7 mouse cellular contexts compared by ENCODE assay signal in genomic region chr17:12994069-12994468, GRCm38 (mm10). TPM values are rescaled to one million over a fixed set of nuclear protein-coding genes. Genes with fewer than 3 reads are reported as not detected.
DNase-seq lines count a peak whose midpoint lies in the region; ATAC-seq and TF ChIP-seq lines count a peak whose summit lies in the region.

Gene Wtap (minus strand): TSS chr17:12994169.

- H3K9ac ChIP-seq in forebrain, embryonic 13.5 days: peak within 1 kb of the TSS; percentile 100
- peak within 1 kb of the TSS; percentile 100 for H3K9ac ChIP-seq in liver, embryonic 11.5 days (ENCODE audit: low read depth, low read length)
- H3K9ac ChIP-seq in stomach, postnatal 0 days (ENCODE audit: low read length): peak within 1 kb of the TSS; percentile 100

- no peaks in the 10 kb centered on the region for H3K9me3 ChIP-seq in forebrain, embryonic 13.5 days (replicated peaks)
- no peaks in the 10 kb centered on the region for H3K9me3 ChIP-seq in liver, embryonic 11.5 days (ENCODE audit: control insufficient read depth, low read length)
- no peaks in the 10 kb centered on the region for H3K9me3 ChIP-seq in stomach, postnatal 0 days (ENCODE audit: control insufficient read depth, low read length)

- 76% methylated on average over 1 of the region's 1 CpGs for WGBS in forebrain, embryonic 13.5 days
- WGBS in liver, embryonic 11.5 days: 80% methylated on average over 1 of the region's 1 CpGs
- 38% methylated on average over 1 of the region's 1 CpGs for WGBS in stomach, postnatal 0 days

- peak within 1 kb of the TSS; percentile 97 for H3K4me3 ChIP-seq in forebrain, embryonic 13.5 days
- peak within 1 kb of the TSS; percentile 98 for H3K4me3 ChIP-seq in liver, embryonic 11.5 days (ENCODE audit: low read depth, low read length)
- peak within 1 kb of the TSS; percentile 99 for H3K4me3 ChIP-seq in stomach, postnatal 0 days (ENCODE audit: low read depth, low read length)

- no peak for TF ChIP-seq EP300 in stomach, postnatal 0 days (optimal IDR thresholded peaks at IDR 0.05)

- peaks cover 22% of the 10 kb centered on the region for H3K4me1 ChIP-seq in forebrain, embryonic 13.5 days
- H3K4me1 ChIP-seq in liver, embryonic 11.5 days (replicated peaks; ENCODE audit: control insufficient read depth, insufficient read depth, low read length): no peaks in the 10 kb centered on the region; the same call in 1 of the 2 replicates
- no peaks in the 10 kb centered on the region for H3K4me1 ChIP-seq in stomach, postnatal 0 days (replicated peaks; ENCODE audit: control insufficient read depth, insufficient read depth)

- H3K36me3 ChIP-seq in forebrain, embryonic 13.5 days (ENCODE audit: poor library complexity, severe bottlenecking): no peaks in the 10 kb centered on the region
- H3K36me3 ChIP-seq in liver, embryonic 11.5 days (ENCODE audit: control insufficient read depth, insufficient read depth, low read length): no peaks in the 10 kb centered on the region
- no peaks in the 10 kb centered on the region for H3K36me3 ChIP-seq in stomach, postnatal 0 days (ENCODE audit: control insufficient read depth, insufficient read depth, low read length)

- H3K4me2 ChIP-seq in forebrain, embryonic 13.5 days: peak within 1 kb of the TSS; percentile 91
- peak within 1 kb of the TSS; percentile 95 for H3K4me2 ChIP-seq in liver, embryonic 11.5 days
- H3K4me2 ChIP-seq in stomach, postnatal 0 days (replicated peaks; ENCODE audit: low read depth): peak within 1 kb of the TSS; percentile 78

- TF ChIP-seq CTCF in stomach, postnatal 0 days (IDR thresholded peaks at IDR 0.05; ENCODE audit: low read depth): no peak

- ATAC-seq in forebrain, embryonic 13.5 days: no peak
- no peak for ATAC-seq in hematopoietic stem cell, adult 5-6 weeks (replicated peaks in 1 of 2; ENCODE audit: insufficient read depth in 1 of 2, low FRiP score in 2 of 2, low TSS enrichment in 1 of 2, low read depth in 1 of 2, poor library complexity in 2 of 2, severe bottlenecking in 2 of 2)
- ATAC-seq in liver, embryonic 11.5 days (replicated peaks; ENCODE audit: low FRiP score): no peak
- no peak for ATAC-seq in stomach, postnatal 0 days (ENCODE audit: low FRiP score, low TSS enrichment)

- DNase-seq in urinary bladder, adult 2 months (ENCODE audit: low spot score): no peak
- no peak for DNase-seq in urinary bladder, postnatal 14 days (ENCODE audit: low spot score)
- no peak for DNase-seq in liver, embryonic 11.5 days (ENCODE audit: low spot score)
- DNase-seq in stomach, postnatal 0 days (ENCODE audit: low spot score): no peak
- DNase-seq in ovary, adult 18-20 months (ENCODE audit: low spot score): no peak

- peak within 1 kb of the TSS; percentile 99 for H3K27ac ChIP-seq in forebrain, embryonic 13.5 days
- peak within 1 kb of the TSS; percentile 99 for H3K27ac ChIP-seq in liver, embryonic 11.5 days (ENCODE audit: low read depth, low read length)
- H3K27ac ChIP-seq in stomach, postnatal 0 days (replicated peaks): peak within 1 kb of the TSS; percentile 100

- H3K27me3 ChIP-seq in forebrain, embryonic 13.5 days: no peaks in the 10 kb centered on the region
- no peaks in the 10 kb centered on the region for H3K27me3 ChIP-seq in liver, embryonic 11.5 days (replicated peaks; ENCODE audit: control insufficient read depth, insufficient read depth, low read length)
- H3K27me3 ChIP-seq in stomach, postnatal 0 days (ENCODE audit: control insufficient read depth, insufficient read depth, low read length): no peaks in the 10 kb centered on the region

RNA-seq across cellular contexts. Expression of gene Wtap, which starts in this region (rescaled TPM):
- polyA plus RNA-seq in urinary bladder, adult 2 months (2012; rRNA removed): 48.5 and 53.5 TPM in 2 replicates
- polyA plus RNA-seq in forebrain, embryonic 13.5 days (2015; fragmentation: Nextera tagmentation; extraction: Ambion mirVana): 166 and 170 TPM in 2 replicates
- total RNA-seq in hematopoietic stem cell, adult 5-6 weeks (2017): 271 and 460 TPM in 2 replicates
- 99.4 and 101 TPM in 2 replicates for polyA plus RNA-seq in liver, embryonic 11.5 days (2014; fragmentation: Nextera tagmentation; extraction: Ambion mirVana)
- polyA plus RNA-seq in stomach, postnatal 0 days (2015; fragmentation: Nextera tagmentation; extraction: Ambion mirVana): 75.2 and 75.4 TPM in 2 replicates
